Mouse (Mus musculus): Measurements from ENCODE around the gene Abtb2. TPM values are rescaled to one million over a fixed set of nuclear protein-coding genes. Genes with fewer than 3 reads are reported as not detected.

Gene Abtb2
- total RNA-seq (2023), result 10 to 100 TPM; 72.5 to 81.7 TPM

DNA sequence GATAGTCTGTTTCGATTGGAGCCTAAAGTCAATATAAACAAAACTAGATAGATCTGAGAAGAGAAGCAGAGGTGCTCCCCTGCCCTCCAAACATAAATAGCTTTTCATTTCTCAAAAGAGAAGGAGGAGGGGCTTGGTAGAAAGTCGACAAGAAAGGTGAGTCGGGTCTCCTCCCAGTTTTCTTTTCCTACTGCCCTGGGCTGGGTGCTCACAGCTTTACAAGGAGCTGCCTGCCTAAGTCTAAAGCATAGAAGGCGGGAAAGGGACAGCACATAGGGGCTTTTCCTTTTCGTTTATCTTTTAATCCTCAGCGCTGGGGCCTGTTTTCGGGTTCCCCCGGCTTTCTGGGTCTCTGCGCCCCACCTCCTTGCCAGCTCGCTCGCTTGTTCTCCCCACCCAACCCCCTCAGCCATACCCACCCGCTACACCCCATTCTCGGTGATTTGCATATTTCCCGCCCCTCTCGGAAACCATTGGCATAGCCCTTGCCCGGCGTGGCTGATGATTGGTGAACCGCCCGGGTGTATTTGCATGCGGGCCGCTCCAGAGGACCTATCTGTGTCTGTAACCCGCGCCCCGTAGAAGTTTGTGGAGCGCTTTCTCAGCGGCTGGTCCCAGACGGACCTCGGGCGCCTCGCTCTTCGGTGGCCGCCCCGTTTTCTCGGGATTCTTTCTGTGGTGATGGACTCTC is at the start of gene Abtb2:
Gene Abtb2 (plus strand): TSS at position 579 of the 691 bp plus-strand sequence.

DNA sequence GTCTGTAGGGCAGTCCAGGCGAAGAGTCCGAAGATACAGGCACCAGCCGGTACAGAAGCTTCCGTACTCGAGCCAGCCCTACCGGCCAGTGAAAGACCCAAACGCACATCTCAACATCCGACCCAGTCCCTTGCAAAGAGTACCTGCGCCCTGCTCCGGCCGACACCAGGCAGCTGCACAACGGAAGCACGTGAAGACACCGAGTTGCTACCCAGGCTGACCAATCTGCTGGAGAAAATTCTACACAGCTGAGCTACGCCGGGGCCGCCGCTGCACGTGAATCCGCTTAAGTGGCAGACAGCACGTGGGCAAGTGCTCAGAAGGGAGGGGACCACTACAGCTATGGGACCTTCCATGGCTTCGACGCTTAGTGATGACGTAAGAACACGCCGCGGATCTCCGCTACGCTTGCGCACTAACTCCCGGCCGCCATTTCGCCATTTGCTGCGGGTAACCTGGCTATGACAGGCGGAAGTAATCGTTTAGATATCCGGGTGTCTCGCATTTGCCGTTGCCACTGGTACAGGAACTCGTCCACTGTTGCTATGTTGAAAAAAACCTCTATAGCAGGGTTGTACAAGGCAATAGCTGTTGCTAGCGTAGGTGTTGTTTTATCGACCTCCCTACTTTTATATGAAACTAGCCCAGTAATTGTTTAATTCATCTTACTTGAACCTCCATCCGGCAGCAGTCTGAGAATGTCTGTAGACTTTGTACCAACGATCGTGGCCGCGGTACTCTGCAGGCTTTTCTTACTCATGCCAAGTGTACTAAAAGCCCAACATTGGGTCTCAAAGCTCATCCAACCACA is 195.0 kb downstream of the Abtb2 start, which contains the start of gene Nat10:
Gene Nat10 (minus strand): TSS at position 365 of the 811 bp plus-strand sequence.

Other genes starting within 250 kb of the Abtb2 start
- not detected for gene Elf5, start 154.6 kb upstream of the Abtb2 start, total RNA-seq (2023)
- gene Cat, start 81.2 kb upstream of the Abtb2 start, total RNA-seq (2023), result 10 to 100 TPM; 57.9 to 59.5 TPM
- gene Nat10, start 195.0 kb downstream of the Abtb2 start, total RNA-seq (2023), result 100 to 1,000 TPM; 106 TPM
- 100 to 1,000 TPM; 329 to 350 TPM for gene Caprin1, start 231.3 kb downstream of the Abtb2 start, total RNA-seq (2023)

Data from T-cell, adult 66 days (primary cell).